Mouse (Mus musculus) liver, embryonic 14.5 days (tissue): ENCODE results near the gene Clec18a.
"Not testable (repeated sequence)": the region's sequence is repeated elsewhere in the genome, so short reads cannot be mapped to it uniquely, and the experiment has no call there.

Source experiments
- CTCF ChIP-seq: IDR thresholded peaks from 2 replicates; pipeline ENCODE4 v1.5.1; 2016; ENCODE audit warnings: antibody characterized with exemption, low read depth, control low read depth
- EP300 ChIP-seq: IDR thresholded peaks from 2 replicates; pipeline ENCODE4 v1.6.1; 2016; ENCODE audit warnings: antibody characterized with exemption, low read depth

GRCm38 (mm10) chr8:111010230-111010991, 81.8 kb downstream of the Clec18a start:
- TF ChIP-seq CTCF, EP300: not testable (repeated sequence)
